Mouse (Mus musculus) embryonic facial prominence, embryonic 14.5 days (tissue): ENCODE data around the gene Rexo2. TPM values are rescaled to one million over a fixed set of nuclear protein-coding genes. Genes with fewer than 3 reads are reported as not detected.

Experiments
- ATAC-seq: fragments of 200-750 bp; cut with Nextera tagmentation; 2 replicates; pipeline ENCODE4 v1.8.0; 2017; ENCODE audit warnings: low read depth, moderate number of reproducible peaks, moderate TSS enrichment
- DNase-seq: peaks from one replicate; pipeline ENCODE4 v3.0.0-alpha.2; 2015; ENCODE audit warnings: low spot score
- H3K27ac ChIP-seq: fragments of 300-500 bp; sonication (generic); replicated peaks from 2 replicates; pipeline ENCODE4 v1.5.1; 2014; ENCODE audit warnings: low read depth, mild to moderate bottlenecking, low read length, moderate library complexity
- H3K27me3 ChIP-seq: fragments of 300-500 bp; sonication (generic); replicated peaks from 2 replicates; pipeline ENCODE4 v1.6.1; 2014; ENCODE audit warnings: low read length; ENCODE audit not compliant: control insufficient read depth, insufficient read depth
- H3K36me3 ChIP-seq: fragments of 300-500 bp; sonication (generic); 2 replicates; pipeline ENCODE4 v1.6.1; 2014; ENCODE audit warnings: low read length, mixed read lengths; ENCODE audit not compliant: control insufficient read depth, insufficient read depth
- H3K4me1 ChIP-seq: fragments of 300-500 bp; sonication (generic); 2 replicates; pipeline ENCODE4 v1.6.1; 2014; ENCODE audit warnings: antibody characterized with exemption, low read length; ENCODE audit not compliant: control insufficient read depth, insufficient read depth
- H3K4me2 ChIP-seq: fragments of 300-500 bp; sonication (generic); 2 replicates; pipeline ENCODE4 v1.6.1; 2014; ENCODE audit warnings: low read depth, mild to moderate bottlenecking, low read length, moderate library complexity, mixed read lengths
- H3K4me3 ChIP-seq: fragments of 300-500 bp; sonication (generic); 2 replicates; pipeline ENCODE4 v1.5.1; 2014; ENCODE audit warnings: low read depth, mild to moderate bottlenecking, low read length
- H3K9ac ChIP-seq: fragments of 300-500 bp; sonication (generic); 2 replicates; pipeline ENCODE4 v1.6.1; 2014; ENCODE audit warnings: low read depth, mild to moderate bottlenecking, low read length, moderate library complexity, mixed read lengths
- H3K9me3 ChIP-seq: fragments of 300-500 bp; sonication (generic); 2 replicates; pipeline ENCODE4 v1.6.1; 2016; ENCODE audit warnings: low read length; ENCODE audit not compliant: control insufficient read depth
- WGBS: fragments of 180-500 bp; shearing (Covaris S2); extraction: QIAGEN DNeasy Blood & Tissue Kit; methylation state at CpG from one replicate; pipeline ENCODE4 v1.1.7; 2014; 5-methylcytosine and 5-hydroxymethylcytosine counted together
- polyA plus RNA-seq: library from polyadenylated mRNA; unstranded; fragments of >200 nt; fragmentation: Nextera tagmentation; extraction: Ambion mirVana; gene quantifications from 2 replicates; pipeline ENCODE4 v1.2.1, GENCODE M21; 2014

The Rexo2 gene
- polyA plus RNA-seq, 1 experiment from 2014 or later, result 114 TPM

DNA sequence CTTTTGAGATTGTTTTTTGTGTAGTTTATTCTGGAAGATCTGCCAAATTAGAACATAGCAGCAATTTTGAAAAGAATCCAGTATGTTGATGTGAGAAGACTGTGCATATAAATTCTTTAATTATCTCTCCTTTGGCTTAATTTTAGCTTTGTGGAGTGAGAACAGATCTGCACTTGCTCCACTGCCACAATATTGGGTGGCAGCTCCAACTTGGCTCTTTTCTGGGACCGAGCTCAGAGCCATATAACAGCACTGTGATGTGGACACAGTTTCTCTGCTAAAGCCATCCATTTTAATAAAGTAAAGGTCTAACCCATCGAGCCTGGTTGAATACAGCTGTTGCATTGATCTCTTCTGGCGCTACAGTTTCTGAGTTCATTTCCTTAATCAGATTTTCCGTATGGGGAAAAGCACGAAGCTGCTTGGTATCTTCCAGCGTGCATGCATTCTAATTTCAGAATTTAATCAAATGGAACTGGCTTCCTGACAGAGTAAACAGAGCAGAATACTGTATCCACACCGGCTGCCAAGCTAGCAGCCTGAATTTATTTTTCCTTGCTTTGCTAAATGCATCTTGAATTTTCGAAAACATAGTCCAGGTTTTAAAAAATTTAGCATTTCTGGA is 24.4 kb upstream of the Rexo2 start:
- 49% methylated on average over 8 of the region's 8 CpGs for WGBS
- DNase-seq, result peak; percentile 77
- no peaks in the 10 kb centered on the region for H3K9me3 ChIP-seq
- H3K36me3 ChIP-seq, result no peaks in the 10 kb centered on the region
- ATAC-seq, result no peak
- no peak overlapping the region for H3K27ac ChIP-seq
- H3K27me3 ChIP-seq, result no peaks in the 10 kb centered on the region
- no peak overlapping the region for H3K9ac ChIP-seq
- H3K4me3 ChIP-seq, result no peak overlapping the region
- H3K4me1 ChIP-seq, result no peaks in the 10 kb centered on the region
- no peak overlapping the region for H3K4me2 ChIP-seq

DNA sequence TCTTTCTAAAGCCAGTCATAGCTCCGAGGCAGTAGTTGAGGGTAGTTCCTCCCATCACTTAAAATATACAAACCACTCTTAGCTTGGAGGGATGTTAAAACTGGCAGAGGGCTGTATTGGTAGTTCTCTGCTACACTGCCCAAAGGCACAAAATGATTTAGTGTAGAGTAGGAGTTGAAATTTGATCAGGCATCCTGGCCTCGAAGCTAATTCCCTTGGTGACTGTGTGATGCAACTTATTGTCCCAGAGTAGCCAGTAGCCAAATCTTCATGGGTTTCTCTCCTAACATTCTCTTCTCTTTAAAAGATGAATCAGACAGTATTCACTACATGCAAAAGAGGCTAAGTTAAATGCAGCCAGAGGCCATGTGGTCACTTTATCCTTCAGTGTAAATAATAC is 22.6 kb upstream of the Rexo2 start:
- no peak overlapping the region for H3K9ac ChIP-seq
- DNase-seq, result no peak
- no peaks in the 10 kb centered on the region for H3K27me3 ChIP-seq
- no peak overlapping the region for H3K27ac ChIP-seq
- no peaks in the 10 kb centered on the region for H3K4me1 ChIP-seq
- H3K36me3 ChIP-seq, result no peaks in the 10 kb centered on the region
- ATAC-seq, result no peak
- H3K4me2 ChIP-seq, result no peak overlapping the region
- no peak overlapping the region for H3K4me3 ChIP-seq
- no peaks in the 10 kb centered on the region for H3K9me3 ChIP-seq
- WGBS, result 46% methylated on average over 2 of the region's 2 CpGs

DNA sequence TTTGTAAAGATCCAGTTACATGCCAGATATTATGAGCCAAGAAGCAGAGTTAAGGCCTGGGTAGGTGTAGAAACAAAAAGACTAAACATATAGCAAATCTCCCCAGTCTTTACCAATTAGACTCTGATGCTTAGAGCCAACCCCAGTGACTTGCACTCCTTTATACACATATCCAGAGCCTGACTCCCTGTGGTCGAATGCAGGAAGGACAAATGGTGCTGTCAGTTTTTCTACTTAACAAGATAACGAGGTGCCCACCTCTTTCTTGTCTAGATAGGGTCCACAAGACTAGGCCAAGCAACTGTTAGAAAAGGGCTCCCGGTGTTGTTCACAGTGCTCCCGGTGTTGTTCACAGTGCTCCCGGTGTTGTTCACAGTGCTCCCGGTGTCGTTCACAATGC is 20.8 kb upstream of the Rexo2 start:
- Histone ChIP-seq H3K9me3 (no peaks in the 10 kb centered on the region), H3K36me3 (no peaks in the 10 kb centered on the region), H3K9ac (no peak overlapping the region), H3K4me2 (no peak overlapping the region), H3K4me1 (peaks cover under 1% of the 10 kb centered on the region; the same call in 1 of the 2 replicates), H3K27me3 (no peaks in the 10 kb centered on the region), H3K27ac (no peak overlapping the region), H3K4me3 (no peak overlapping the region)
- DNase-seq (no peak), ATAC-seq (no peak)
- WGBS, result 80% methylated on average over 7 of the region's 7 CpGs

DNA sequence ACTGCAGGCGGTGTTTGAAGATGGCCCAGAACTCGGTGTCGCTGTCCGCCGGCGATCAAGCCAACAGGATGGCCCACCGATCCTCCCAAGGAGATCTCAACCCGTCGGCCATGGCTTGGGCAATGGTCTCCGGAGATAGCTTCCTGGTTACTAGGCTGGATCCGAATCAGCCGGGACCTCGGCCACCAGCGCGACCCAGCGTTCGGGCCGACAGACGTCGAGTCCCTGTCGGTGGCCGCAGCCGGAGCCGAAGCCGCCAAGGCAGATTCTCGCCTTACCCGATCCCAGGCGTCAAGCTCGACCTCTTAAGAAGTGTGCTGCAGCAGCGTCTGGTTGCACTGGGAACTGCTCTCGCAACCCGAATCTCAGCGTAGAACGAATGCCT is 15.1 kb upstream of the Rexo2 start:
- Histone ChIP-seq H3K27ac (peak overlapping the region; percentile 91), H3K4me1 (peaks cover 14% of the 10 kb centered on the region), H3K4me2 (peak overlapping the region; percentile 82), H3K4me3 (peak overlapping the region; percentile 98), H3K9ac (peak overlapping the region; percentile 97), H3K27me3 (no peaks in the 10 kb centered on the region), H3K36me3 (peaks cover 33% of the 10 kb centered on the region), H3K9me3 (no peaks in the 10 kb centered on the region)
- peak; percentile 39 for DNase-seq
- 2% methylated on average over 33 of the region's 34 CpGs for WGBS
- peak; percentile 58 for ATAC-seq

DNA sequence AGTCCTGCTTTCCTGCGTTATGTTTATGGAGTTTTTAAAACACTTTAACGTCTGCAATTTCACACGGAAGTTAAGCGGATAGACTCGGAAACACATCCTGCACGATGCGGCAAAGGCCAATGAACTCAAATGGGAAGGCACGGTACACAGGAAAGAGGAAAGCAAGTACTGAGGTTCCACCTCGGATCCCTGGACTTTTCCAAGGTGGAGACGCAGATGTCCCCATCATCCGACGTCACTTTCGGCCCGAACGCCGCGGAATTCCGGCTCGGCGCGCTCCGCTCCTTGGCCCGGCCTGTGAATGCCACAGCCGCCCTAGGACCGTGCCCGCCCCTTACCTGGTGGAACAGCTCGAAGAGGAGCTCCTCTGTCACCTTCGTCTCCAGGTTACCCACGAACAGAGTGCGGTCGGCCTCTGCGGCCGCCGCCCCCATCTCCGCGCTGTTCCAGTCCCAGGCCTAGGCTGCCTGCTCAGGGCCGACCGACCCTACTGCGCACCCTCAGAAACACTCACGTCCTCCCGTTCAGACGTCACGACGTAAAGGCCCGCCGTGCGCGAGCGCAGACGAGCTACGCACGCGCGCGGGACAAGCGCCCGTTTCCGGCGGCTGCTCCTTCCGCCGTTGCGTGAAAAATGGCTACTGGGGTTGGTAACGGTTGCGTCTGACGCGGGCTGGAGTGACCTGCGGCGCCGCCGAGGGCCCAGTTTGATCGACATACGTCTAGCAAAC is 14.6 kb upstream of the Rexo2 start, which contains the start of the genes Rbm7 and Gm5617:
Gene Rbm7 (minus strand): TSS at position 483 of the 731 bp plus-strand sequence.
Gene Gm5617 (plus strand): TSS at position 626 of the 731 bp plus-strand sequence.
- Histone ChIP-seq H3K27ac (peak within 1 kb of the TSS; percentile 91), H3K9me3 (no peaks in the 10 kb centered on the region), H3K4me3 (peak within 1 kb of the TSS; percentile 98), H3K27me3 (no peaks in the 10 kb centered on the region), H3K4me2 (peak within 1 kb of the TSS; percentile 82), H3K36me3 (peaks cover 39% of the 10 kb centered on the region), H3K4me1 (peaks cover 14% of the 10 kb centered on the region), H3K9ac (peak within 1 kb of the TSS; percentile 97)
- under 1% methylated on average over 56 of the region's 72 CpGs for WGBS
- DNase-seq (peak; percentile 98), ATAC-seq (peak; percentile 100)

DNA sequence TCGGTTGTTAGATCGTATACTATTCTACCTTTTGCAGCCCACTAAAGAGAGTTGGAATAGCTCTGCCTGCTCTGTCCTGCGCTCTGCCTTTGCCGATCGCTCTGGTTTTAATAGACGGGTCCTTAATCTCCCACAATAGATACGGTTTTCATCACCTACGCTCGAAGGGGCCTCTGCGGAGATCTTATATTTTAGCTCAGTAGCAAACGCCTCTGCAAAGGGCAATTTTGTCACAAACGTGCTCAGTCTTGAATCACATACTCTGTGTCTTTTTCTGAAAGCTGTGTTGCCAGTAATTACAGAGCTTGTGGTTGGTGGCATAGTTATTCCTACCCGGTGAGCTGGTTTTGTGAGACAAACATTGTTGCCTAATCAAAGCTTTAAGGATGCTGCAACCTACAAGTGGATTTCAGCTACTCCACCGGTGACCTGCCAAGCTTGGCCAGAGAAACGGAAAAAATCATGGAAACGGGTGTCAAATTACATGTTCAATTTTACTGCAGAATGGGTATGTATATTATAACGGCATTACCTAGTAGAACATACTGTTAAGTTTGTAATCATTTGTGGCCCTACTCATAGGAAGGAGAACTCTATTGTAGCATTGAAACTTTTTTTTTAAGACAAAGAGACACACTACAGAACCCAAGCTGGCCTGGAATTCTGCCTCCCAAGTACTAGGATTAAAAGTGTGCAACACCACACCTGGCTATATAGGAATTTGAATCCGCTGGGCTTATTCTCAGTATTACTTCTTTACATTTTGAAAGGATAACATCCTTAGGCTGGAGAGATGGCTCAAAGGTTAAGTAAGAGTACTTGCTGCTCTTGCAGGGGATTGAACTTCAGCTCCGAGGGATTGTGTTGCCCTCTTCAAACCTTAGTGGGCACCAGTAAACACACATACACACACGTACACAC is 1.1 kb upstream of the Rexo2 start:
- WGBS, result 23% methylated on average over 20 of the region's 20 CpGs
- DNase-seq (peak; percentile 67), ATAC-seq (no peak)
- Histone ChIP-seq H3K27ac (no peak overlapping the region), H3K4me2 (peak overlapping the region; percentile 87), H3K27me3 (no peaks in the 10 kb centered on the region), H3K9ac (peak overlapping the region; percentile 54), H3K9me3 (no peaks in the 10 kb centered on the region), H3K4me1 (peaks cover 10% of the 10 kb centered on the region), H3K36me3 (peaks cover 19% of the 10 kb centered on the region; the same call in 1 of the 2 replicates), H3K4me3 (peak overlapping the region; percentile 94)

DNA sequence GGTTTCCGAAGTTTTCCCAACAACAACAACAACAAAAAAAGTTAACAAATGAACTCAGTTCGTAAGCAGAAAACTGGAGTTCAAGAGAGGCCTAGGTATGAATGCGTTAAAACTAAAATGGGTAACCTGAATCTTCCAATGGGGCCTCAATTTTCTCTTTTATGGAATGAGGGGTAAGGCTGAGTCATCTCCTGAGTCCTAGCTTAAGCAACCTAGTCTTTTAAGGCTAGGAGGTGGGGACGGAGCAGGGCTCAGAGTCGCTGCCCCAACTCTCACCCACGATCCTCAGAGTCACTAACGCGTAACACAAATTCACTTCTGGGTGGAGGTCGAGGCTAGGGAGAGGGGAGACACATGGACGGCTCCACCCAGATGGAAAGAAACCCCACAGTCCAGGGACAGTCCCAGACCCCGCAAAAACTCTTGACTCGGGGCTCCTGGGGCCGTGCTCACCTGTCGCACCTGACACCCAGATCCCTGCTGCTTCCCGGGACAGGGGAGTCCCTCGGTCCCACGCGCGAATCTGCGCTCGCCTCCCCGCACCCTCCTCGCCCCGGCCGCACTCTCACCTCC is 499 bp downstream of the Rexo2 start:
- peaks cover 10% of the 10 kb centered on the region for H3K4me1 ChIP-seq
- no peak overlapping the region for H3K27ac ChIP-seq
- peak overlapping the region; percentile 94 for H3K4me3 ChIP-seq
- 7% methylated on average over 23 of the region's 25 CpGs for WGBS
- ATAC-seq (peak; percentile 31), DNase-seq (no peak)
- peaks cover 21% of the 10 kb centered on the region for H3K36me3 ChIP-seq
- H3K9ac ChIP-seq, result peak overlapping the region; percentile 79
- H3K9me3 ChIP-seq, result no peaks in the 10 kb centered on the region
- no peaks in the 10 kb centered on the region for H3K27me3 ChIP-seq
- peak overlapping the region; percentile 87 for H3K4me2 ChIP-seq

DNA sequence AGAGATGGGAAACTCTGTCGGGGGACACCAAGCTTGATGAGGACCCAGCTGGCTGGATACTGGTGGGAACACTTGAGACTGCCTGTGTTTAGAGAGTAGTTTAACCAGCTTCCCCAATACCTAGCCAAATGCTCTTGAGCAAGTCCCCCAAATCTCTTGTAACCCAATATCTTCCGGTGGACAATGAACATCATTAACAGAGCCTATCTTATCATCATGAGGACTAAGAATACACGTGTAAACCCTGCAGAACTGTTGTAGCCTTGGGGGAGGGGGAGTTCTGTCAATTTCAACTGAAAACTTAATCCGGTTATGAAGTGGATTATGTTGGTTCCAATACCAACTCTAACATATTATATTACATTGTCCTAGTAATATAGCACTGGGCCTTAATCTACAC is 1.6 kb downstream of the Rexo2 start:
- WGBS, result 89% methylated on average over 4 of the region's 4 CpGs
- H3K27me3 ChIP-seq, result no peaks in the 10 kb centered on the region
- ATAC-seq (no peak), DNase-seq (no peak)
- H3K4me3 ChIP-seq, result no peak overlapping the region
- H3K4me1 ChIP-seq, result peaks cover 10% of the 10 kb centered on the region
- no peaks in the 10 kb centered on the region for H3K9me3 ChIP-seq
- H3K27ac ChIP-seq, result no peak overlapping the region
- peaks cover 26% of the 10 kb centered on the region; the same call in 1 of the 2 replicates for H3K36me3 ChIP-seq
- no peak overlapping the region for H3K4me2 ChIP-seq
- no peak overlapping the region for H3K9ac ChIP-seq
